Mouse (Mus musculus): ENCODE results near the gene Tmem176b.

The Tmem176b gene

GRCm38 (mm10) chr6:48787867-48788266 is 53.4 kb downstream of the Tmem176b start:
- DNase-seq (ENCODE audit: low read depth) = no peak

- DNase-seq (ENCODE audit: low read depth) = no peak
These were observed 55.7 kb downstream of the Tmem176b start for GRCm38 (mm10) chr6:48785601-48786000.

- no peak for DNase-seq (ENCODE audit: low read depth)
These were observed 56.1 kb downstream of the Tmem176b start for GRCm38 (mm10) chr6:48785189-48785588.

GRCm38 (mm10) chr6:48784406-48784805 is 56.9 kb downstream of the Tmem176b start:
- no peak for DNase-seq (ENCODE audit: low read depth)
